Mouse (Mus musculus): ENCODE data around the gene Wdr89.

DNA sequence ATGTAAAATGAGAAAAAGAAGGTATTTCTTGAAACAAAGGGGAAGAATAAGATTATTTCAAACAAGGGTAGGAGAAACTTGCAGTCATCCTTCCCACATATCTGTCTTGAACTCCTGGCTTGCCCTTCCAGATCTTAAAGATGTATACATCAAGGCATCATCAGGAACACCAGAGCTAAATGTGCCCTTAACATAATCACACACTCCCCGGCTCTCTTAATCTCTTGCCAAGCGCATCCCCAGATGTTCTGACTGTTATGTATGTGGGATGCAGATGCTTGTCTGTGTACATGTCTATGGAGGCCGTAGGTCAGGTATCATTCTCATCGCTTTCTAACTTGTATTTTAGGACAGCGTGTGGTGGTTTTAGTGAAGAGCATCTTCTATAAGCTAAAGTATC, 46.0 kb downstream of the Wdr89 start:
- TF ChIP-seq POLR2A (IDR thresholded peaks at IDR 0.05; ENCODE audit: borderline replicate concordance, extremely low read depth, insufficient read depth, insufficient read length, poor library complexity, severe bottlenecking) (no peak), CTCF (IDR thresholded peaks at IDR 0.05; ENCODE audit: borderline replicate concordance, extremely low read depth, insufficient read depth, insufficient read length) (no peak)

Data from brain, embryonic 14.5 days (tissue).